Mouse (Mus musculus) lung, postnatal 10 days (tissue): ENCODE results near the gene Pxylp1.
A peak's percentile ranks its signal among the peaks of the same experiment; 100 is the strongest.
"Not testable (repeated sequence)": the region's sequence is repeated elsewhere in the genome, so short reads cannot be mapped to it uniquely, and the experiment has no call there.

Experiments
- DNase-seq: peaks from one replicate; pipeline ENCODE4 v3.0.0; 2021

Pxylp1 gene

DNA sequence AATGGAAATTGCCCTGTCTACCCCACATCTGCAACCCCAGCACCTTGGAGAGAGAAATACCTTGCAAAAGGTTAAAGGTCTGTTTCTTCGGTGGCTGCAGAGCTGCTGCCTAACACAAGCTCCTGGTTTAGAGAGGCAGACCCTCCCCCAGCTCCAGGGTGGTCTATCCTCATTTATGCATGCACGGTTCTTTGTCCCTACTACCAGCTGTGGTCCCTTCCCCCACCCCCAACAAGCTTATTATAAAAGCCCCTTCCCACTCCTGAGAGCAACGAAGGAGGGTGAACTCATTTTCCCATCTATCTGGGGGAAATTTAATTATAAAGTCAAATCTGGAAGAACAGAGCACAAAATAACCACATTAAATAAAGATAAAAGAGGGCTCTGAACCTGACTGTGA is at the start of gene Pxylp1:
Pxylp1 (minus strand) TSS at position 124 of the 400 bp plus-strand sequence.
- no peak for DNase-seq

DNA sequence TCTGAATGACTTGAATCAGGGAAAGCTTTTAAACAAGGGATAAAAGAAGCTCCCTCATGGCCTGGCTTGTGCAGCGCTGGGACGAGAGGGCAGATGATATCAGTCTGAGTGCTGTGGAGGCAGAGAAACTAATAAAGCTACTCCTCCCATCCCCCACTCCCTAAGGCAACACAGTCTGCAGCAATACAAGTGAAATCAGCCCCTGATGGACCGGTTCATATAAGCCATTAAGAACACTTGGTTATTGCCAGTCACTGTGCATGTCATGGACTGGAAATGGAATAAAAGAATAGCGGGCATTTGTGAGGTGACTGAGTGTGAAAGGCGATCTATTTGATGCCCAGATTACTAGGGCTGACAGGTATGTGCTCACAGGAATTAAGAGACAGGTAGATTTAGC is 46.4 kb upstream of the Pxylp1 start:
- no peak for DNase-seq

DNA sequence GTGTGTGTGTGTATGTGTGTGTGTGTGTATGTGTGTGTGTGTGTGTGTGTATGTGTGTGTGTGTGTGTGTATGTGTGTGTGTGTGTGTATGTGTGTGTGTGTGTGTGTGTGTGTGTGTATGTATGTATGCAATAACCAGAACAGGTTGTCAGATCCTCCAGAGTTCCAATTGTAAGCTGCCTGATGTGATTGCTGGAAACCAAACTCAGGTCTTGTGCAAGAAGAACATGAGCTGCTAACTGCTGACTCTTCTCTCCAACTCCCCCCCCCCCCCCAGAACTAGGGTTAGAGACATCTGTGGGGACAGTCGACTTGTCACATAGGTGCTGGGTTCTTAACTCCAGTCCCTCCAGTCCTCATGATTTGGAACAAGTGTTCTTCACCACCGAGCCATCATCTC is 44.0 kb upstream of the Pxylp1 start:
- not testable (repeated sequence) for DNase-seq

DNA sequence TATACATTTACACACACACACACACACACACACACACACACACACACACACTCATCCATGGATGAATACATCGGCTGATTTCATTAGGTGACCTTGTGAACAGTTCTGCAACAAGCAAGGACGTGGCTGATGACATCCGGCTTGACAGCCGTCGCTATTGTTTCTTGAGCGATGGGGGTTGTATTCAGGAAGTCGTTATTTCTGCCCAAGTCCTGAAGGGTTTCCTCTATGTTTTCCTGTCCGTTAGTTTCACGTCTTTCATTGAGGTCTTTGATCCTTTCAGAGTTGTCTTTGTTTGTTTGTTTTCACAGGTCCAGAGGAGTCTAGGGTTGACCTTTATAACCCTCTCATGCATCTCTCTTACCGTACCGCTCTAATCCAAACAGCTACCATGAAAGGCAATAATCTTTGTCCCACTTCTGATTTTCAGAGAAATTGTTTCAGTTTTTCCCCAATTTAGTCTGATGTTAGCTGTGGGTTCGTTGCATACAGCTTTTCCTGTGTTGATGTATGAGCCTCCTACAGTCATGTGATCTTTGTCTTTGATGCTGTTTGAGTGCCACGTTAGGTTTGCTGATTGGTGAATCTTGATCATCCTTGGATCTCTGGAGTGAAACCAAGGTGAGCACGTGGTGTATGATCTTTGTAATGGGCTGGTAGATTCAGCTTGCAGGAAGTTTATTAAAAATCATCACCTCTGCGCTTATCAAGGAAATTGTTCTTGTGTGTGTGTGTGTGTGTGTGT is 43.3 kb upstream of the Pxylp1 start:
- no peak for DNase-seq

DNA sequence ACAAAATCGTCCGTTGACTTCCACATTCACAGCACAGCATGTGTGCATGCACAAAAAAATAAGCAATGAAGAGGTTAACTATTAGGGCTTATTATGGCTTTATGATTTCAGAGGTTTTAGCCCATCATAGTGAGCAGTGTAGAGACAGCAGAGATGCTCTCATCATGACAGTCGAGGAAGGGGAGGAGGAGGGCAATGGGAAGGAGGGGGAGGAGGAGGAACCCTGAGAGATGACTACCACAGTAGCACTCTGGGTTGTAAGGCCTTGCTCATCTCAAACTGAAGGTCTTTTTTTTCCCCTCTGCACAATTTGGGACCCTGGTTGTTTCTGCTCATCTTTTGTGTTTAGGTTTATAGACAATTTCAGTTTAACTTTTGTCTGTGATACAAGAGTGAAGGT is 42.3 kb upstream of the Pxylp1 start:
- DNase-seq, result no peak

DNA sequence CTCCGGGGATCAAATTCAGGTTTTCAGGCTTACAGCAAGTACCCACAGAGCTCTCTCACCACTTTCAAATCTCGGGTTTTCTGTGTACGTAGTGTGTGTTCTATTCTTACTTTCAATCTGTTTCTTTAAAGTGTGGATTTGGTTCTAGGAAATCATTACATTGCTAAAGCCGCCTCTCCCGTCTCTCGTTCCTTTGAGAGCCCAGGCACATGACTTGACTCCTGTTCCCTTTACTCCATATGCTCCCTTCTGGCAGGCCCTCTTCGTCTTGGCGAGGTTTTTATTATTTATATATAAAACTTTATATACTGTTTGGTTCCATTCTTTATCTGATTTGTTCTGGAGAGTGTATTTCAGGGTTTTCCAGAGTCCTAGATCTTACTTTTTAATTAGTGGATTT is 40.3 kb upstream of the Pxylp1 start:
- DNase-seq, result no peak

DNA sequence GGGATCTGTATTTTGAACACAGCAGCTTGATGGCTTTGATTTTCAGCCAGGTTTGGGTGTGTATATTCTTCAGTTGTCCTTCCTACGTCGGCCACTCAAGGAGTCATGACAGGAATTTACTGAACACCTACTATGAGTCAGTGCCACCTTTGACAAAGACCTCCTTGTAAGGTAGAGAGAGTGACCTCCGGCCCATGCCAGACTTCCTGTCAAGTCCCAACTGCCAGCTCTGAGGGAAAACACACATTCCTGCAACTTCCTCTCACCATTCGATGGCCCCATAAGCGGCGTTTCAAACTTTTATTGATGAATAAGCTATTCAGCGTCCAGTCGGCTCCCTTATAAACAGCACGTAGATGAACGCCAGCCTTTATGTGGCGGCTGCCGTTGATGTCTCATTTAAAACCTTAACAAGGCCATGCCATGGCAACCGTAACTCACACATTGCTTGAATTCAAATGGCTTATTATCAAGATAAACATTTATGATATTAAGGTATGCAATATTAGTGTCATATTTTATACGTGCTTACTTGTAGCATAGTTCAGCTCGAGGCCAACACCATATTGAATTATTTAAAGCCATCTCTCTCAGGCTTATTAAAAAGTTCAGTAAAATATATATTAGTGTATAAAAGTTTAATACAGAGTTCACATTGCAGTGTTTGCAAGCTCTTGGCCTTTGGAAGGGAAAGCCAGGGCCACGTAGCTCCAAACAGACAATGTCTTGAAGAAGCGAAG is 31.3 kb upstream of the Pxylp1 start:
- DNase-seq, result no peak

DNA sequence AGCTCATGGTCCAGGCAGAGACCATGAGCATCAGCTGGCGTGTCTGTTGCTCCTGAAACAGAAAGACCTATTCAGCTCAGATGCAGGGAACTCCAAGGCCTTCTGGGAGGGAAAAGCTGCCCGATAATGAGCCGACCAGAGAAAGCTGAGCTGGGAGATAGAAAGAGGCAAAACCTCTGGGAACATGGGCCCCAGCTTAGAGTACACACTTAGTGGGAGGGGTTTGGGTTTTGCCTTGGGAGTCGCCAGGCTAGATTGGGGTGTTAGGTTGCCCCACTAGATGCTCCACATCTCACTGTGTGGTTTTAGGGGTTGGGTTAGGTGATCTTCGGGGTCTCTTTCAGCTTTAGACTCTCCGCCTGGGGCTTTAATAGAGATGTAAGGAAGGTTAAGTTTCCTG is 30.6 kb upstream of the Pxylp1 start:
- DNase-seq, result no peak

DNA sequence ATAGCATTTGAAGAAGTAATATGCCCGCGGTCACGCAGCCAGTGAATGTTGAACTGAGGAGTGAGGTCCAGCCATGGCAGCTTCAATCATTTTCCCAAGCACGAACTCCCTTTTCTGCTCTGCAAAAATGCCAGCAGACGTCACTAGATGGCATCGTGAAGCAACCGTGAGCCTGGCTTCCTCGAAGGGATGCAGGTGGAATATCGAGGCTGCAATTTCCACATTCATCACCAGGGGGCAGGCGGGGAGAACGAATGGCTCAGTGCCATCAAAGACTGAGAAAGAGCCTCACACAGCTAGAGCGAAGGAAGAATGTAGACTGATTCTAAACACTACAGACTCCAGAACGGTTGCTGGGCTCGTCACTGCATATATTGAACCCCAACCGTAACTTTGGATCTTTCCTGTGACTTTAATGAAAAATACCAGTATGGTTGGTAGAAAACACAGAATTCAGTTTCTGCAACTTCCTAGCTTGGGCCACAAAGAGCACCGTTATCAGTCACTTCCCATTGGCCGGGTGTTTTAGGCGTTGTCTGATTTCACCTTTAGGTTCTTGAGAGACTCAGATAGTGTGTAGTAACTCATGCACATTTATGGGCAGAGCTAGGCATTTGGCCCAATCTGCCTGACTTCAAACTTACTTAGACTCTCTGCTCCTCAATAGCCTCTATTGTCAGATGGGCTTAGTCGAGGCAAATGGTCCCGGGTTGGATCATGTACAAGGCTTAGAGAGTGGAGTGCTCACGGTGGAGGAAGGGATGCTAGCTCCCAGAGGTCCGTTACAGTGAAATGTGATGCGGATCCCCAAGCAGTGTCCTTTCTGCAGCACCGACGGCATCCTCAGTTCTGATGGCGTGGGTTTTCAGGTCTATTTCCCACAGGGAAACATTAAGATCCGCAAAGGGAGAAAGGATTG is 24.4 kb upstream of the Pxylp1 start:
- DNase-seq, result peak; percentile 94

DNA sequence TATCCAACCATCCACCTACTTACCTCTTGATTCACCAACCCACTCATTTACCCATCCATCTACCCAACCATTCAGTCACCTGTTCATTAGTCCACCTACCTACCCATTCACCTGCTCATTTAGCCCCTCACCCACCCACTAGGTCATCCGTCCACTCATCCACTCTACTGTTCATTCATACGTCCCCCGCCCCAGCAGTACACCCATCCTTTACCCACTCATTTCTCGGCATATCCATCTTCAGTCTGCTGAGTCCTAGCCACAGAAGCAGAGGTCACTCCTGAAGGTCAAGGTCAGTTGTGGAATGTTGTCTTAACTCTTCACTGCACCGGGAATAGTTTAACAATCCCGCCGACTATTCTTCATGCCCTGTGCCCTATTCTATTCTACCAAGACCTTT is 23.6 kb upstream of the Pxylp1 start:
- DNase-seq, result no peak

DNA sequence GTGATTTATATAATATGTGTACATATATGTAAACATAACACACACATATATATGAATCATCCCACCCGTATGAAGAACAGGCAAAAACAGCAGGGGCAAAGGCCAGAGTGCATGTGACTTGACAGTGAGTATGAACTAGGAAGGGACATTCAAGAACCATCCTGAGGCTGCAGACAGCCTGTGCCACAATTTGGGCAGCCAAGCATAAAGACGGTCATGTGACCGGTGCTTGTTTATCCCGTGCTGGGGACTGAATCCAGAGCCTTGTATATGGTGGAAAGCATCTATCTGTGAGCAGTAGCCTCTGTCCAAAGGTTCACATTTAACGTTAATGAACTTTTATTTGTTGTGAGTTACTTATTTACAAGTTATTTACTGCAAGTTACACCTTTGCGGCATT is 22.4 kb upstream of the Pxylp1 start:
- DNase-seq, result no peak

DNA sequence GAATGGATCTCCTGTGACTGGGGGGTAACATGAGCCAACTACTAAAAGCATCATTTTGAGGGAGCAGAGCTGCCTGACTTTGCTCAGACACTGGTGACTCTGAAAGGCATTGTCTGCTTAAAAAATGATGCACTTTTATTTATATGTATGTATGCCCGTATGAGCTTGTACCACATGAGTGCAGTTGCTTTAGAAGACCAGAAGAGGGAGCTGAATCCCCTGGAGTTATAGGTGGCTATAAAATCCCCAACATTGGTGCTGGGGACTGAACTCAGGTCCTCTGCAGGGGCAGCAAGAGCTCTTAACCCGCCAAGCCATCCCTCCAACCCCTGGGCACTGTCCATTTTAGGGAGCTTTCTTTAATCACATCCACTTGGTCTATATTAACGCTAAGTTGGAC is 21.5 kb upstream of the Pxylp1 start:
- no peak for DNase-seq

DNA sequence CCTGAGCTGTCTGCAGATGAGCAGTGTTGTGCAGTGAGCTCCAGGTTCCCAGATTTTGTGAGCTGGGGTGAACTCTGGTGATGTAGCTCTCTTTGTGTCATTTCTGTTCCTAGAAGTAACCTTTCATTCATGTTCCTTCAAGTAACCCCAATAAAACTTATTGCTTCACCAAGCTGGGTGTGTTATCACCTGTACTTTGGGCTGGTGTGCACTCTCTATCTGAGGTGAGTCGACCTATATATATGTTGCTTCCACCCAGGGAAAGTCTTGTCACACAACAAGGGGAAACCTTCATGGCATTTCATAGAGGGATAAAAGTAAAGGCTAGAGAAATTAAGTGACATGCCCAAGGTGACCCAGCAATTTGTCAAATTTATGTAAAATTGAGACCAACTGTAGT is 17.0 kb upstream of the Pxylp1 start:
- DNase-seq, result no peak

DNA sequence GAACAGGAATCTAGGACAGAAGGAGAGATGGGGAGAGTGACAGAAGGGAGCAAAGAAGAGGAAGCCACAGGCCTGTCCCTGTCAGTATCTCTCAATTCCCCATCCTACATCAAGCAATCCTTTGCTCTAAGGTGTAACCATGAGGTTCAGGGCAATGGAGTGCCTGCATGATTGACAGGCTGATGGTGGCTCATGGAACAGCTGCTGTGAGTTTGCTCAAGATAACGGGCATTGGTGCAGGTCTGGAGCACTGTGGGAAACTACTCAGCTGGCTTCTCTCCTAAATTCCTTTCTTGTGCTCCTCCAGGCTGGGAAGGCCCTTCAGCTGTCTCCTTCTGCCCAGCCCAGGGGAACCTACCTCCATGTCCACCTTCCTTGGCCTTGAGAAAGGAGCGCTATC is 16.3 kb upstream of the Pxylp1 start:
- DNase-seq, result no peak

DNA sequence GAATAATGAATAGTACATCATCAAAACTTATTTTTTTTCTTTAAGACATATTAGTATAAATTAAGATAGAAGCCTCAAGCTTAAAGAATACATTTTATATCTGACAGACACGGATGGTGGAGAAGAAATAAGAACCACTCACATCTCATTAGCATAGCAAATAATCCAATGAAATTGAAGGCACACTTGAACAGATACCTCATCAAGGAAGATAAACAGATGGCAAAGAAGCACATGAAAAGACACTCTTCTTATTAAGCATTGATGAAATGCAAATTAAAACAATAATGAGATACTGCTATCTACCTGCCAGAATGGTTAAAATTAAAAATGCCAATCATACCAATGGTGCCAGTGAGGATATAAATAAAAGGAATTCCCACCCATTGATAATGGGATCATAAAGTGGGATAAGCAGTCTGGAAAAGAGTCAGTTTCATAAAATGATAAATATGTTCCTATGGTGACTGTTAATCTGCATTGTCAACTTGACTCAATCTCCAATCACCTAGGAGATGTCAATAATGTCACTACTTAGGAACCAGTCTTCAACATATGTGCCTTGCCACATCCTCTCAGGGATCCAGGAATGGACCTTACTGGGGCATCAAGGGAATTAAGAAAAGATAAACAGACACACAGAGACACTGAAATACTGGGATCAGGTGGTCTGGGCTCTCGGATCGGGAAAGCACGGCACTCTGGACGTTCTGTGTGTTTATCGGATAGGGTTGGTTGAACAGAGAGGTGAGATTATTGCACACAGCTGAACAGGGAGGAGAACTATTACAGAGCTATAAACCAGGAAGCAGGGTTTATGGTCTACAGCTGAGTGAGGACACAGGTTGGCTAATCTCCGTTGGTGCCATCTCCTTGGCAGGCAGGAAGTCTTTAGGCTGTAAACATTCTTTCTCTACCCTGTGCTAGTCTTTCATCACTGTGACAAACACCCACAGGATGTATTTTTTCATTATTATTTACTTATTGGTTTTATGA is 12.2 kb upstream of the Pxylp1 start:
- no peak for DNase-seq

DNA sequence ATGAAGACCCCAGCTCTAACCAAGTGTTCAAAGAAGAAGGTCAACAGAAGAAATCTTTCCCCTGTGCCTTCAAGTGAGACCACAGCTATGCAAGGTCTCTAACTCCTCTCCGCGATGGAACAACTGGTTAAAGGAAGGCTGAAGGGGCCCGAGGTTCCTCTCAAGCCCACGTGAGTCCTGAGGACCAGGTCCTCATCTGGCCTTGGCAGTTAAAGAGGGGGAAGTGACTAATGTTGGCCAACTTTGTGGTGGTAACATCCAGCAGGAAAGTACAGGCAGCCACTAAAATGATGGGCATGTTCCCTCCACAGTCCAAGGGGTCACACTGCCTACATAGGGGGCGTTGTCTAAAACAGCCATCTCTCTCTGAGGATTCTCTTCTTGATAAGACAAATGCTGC is 7.2 kb upstream of the Pxylp1 start:
- DNase-seq, result no peak

DNA sequence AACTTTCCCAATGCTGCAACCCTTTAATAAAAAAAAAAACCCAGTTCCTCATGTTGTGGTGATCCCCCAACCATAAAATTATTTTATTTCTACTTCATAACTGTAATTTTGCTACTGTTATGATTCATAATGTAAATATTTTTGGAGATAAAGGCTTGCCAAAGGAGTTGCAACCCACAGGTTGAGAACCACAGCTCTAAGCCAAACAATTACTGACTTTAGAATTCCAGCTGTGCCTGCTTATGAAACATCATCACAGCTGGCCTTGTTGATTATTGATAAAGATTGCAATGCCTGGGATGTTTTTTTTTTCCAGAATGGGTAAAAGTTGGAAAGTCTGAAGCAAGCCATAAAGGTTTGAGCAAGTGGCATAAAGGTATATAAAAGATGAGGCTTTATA is 6.5 kb upstream of the Pxylp1 start:
- no peak for DNase-seq

DNA sequence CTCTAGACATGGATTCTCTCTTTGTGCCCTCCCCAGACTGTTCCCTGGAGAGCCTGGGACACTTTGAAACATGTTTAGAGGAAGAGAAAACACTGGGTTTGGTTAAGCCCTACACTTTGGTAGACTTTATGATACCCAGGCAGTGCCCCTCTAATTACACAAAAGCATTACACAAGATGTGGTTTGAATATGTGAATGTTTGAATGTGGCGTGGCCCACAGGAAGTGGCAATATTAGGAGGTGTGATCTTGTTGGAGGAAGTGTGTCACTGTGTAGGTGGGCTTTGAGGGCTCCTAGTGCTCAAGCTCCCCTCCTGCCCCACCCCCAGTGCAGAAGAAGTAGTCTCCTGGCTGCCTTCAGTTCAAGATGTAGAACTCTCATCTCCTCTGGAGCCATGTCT is 4.2 kb upstream of the Pxylp1 start:
- DNase-seq, result no peak

DNA sequence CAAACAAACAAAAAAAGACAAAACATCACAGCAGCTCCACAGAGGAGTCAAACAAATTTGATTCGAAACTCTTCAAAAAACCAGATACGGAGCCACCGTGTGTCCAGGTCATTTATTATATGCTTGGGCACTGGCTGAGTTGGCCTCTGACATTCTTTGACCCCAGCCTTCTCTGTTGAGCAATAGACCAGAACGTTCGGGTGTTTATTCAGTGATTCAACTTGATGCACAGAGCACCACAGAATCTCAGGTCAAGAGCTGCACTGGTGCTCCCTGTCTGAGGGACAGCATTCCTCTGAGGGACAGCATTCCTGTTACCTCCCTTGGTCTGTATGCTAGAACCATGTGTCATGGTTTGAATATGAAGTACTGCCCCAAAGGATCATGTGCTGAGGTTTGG is 1.1 kb upstream of the Pxylp1 start:
- DNase-seq, result no peak

DNA sequence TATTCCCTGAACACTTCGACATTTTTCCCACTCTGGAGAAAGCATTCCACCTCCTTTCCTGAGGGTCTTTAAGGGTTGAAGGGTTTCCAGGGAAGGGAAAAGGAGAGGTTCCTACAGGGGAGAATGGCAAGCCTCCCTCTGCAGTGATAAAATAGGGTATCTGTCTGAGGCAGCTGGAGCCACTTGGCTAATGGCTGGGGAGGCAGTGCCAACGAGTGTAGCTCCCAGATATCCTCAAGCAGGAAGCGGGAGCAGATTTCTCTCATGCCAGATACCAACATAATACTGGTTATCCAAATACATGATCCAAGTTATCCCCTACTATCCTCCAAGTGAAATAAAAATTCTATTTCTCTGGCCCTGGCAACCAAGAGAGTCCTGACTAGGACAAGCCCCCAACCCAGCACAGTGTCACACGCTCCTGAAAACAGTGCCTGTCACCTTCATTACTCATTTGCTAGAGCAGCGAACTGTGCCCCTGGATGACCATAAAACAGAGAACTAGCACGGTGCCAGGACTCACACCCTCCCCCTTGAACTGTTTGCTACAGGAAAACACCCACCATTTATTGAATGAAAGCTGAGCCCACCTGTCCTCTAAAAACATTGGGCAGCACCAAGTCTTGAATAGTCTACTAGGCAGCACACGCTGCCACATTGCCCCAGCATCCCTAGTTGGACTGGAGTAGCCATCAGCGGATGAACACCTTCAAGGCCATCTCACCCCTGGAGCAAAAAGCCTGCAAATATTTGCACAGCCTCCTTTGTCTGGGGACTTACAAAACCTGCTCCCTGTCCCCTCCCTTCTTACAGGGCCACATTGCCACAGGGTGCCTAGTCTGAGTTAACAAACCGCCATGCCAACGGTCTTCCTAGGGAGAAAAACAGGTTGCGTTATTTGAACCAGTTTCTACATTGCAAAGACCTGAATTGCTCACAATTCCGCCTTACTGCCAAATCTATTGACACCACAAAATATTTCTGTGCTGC is 833 bp downstream of the Pxylp1 start:
- DNase-seq, result no peak

DNA sequence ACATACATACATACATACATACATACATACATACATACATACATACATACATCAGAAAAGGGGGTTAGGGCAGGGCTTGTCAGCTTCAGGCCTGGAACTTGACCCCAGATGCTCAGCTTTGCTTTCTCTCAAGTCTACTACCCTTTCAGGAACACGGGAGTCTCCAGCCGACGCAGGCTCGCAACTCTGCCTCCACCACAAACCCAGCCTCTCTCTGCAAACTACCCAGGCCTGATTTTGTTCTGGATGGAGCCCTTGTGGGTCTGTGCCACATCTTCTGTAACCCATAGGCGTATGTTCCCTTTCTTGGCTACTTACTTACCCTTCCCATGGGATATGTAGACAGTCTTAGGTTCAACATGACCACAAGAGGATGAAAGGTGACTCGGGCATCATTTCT is 1.7 kb downstream of the Pxylp1 start:
- no peak for DNase-seq
